Mouse (Mus musculus) bone marrow macrophage, adult 2 months (primary cell): ENCODE results near the gene Wdfy3. TPM values are rescaled to one million over a fixed set of nuclear protein-coding genes. Genes with fewer than 3 reads are reported as not detected.

Experiments used
- H3K27ac ChIP-seq: 2 replicates; pipeline ENCODE4 v1.5.1; 2012; ENCODE audit warnings: low read depth, low read length; ENCODE audit not compliant: insufficient read depth
- H3K4me1 ChIP-seq: 2 replicates; pipeline ENCODE4 v1.6.1; 2012; ENCODE audit warnings: low read length; ENCODE audit not compliant: control insufficient read depth, insufficient read depth
- H3K4me3 ChIP-seq: 2 replicates; pipeline ENCODE4 v1.5.1; 2012; ENCODE audit warnings: mild to moderate bottlenecking, low read length, moderate library complexity; ENCODE audit not compliant: insufficient read depth
- CTCF ChIP-seq: IDR thresholded peaks from 2 replicates; pipeline ENCODE4 v1.5.1; 2012; ENCODE audit warnings: low read depth, mild to moderate bottlenecking, low read length, moderate library complexity
- POLR2A ChIP-seq: IDR thresholded peaks from 2 replicates; pipeline ENCODE4 v1.6.1; 2012; ENCODE audit warnings: mild to moderate bottlenecking, low read depth, low read length, borderline replicate concordance
- polyA plus RNA-seq: library from polyadenylated mRNA; stranded (reverse); fragments of >200 nt; gene quantifications from 2 replicates; pipeline ENCODE4 v1.2.4, GENCODE M21; 2012; ENCODE audit not compliant: missing spikeins, insufficient read depth, insufficient read length

Gene Wdfy3
- polyA plus RNA-seq, 1 experiment: 43.0 TPM

GRCm38 (mm10) chr5:102084737-102085705, 15.3 kb upstream of the Wdfy3 start:
- TF ChIP-seq CTCF (no peak), POLR2A (no peak)
- Histone ChIP-seq H3K27ac (no peak overlapping the region), H3K4me1 (no peaks in the 10 kb centered on the region), H3K4me3 (no peak overlapping the region)

- peaks cover 9% of the 10 kb centered on the region for H3K4me1 ChIP-seq
- no peak overlapping the region for H3K27ac ChIP-seq
- H3K4me3 ChIP-seq: no peak overlapping the region
- TF ChIP-seq POLR2A (no peak), CTCF (no peak)
These were observed 4.4 kb upstream of the Wdfy3 start for GRCm38 (mm10) chr5:102074086-102074485.

GRCm38 (mm10) chr5:102072057-102072456, 2.3 kb upstream of the Wdfy3 start:
- Histone ChIP-seq H3K4me1 (peaks cover 19% of the 10 kb centered on the region), H3K4me3 (peak overlapping the region; percentile 40; the same call in 1 of the 2 replicates), H3K27ac (peak overlapping the region; percentile 100)
- TF ChIP-seq POLR2A: no peak
- no peak for TF ChIP-seq CTCF

GRCm38 (mm10) chr5:102071241-102071640, 1.5 kb upstream of the Wdfy3 start:
- Histone ChIP-seq H3K4me1 (peaks cover 27% of the 10 kb centered on the region), H3K27ac (peak overlapping the region; percentile 100), H3K4me3 (peak overlapping the region; percentile 70)
- TF ChIP-seq POLR2A (no peak), CTCF (no peak)

GRCm38 (mm10) chr5:102070788-102071187, 1.1 kb upstream of the Wdfy3 start:
- H3K4me3 ChIP-seq: peak overlapping the region; percentile 70
- H3K4me1 ChIP-seq: peaks cover 30% of the 10 kb centered on the region
- no peak for TF ChIP-seq CTCF
- no peak for TF ChIP-seq POLR2A
- peak overlapping the region; percentile 100 for H3K27ac ChIP-seq

- TF ChIP-seq POLR2A: no peak
- TF ChIP-seq CTCF: no peak
- H3K4me1 ChIP-seq: peaks cover 31% of the 10 kb centered on the region
- H3K27ac ChIP-seq: peak overlapping the region; percentile 100
- H3K4me3 ChIP-seq: peak overlapping the region; percentile 73
These were observed 670 bp upstream of the Wdfy3 start for GRCm38 (mm10) chr5:102070414-102070768.

GRCm38 (mm10) chr5:102069051-102069766, 512 bp downstream of the Wdfy3 start:
- Histone ChIP-seq H3K4me1 (peaks cover 39% of the 10 kb centered on the region), H3K27ac (peak overlapping the region; percentile 90), H3K4me3 (peak overlapping the region; percentile 94)
- TF ChIP-seq CTCF (no peak), POLR2A (no peak)

- Histone ChIP-seq H3K27ac (no peak overlapping the region), H3K4me3 (no peak overlapping the region), H3K4me1 (peaks cover 52% of the 10 kb centered on the region)
- TF ChIP-seq CTCF: no peak
- TF ChIP-seq POLR2A: no peak
These were observed 3.3 kb downstream of the Wdfy3 start for GRCm38 (mm10) chr5:102066458-102066857.

- no peak overlapping the region for H3K27ac ChIP-seq
- TF ChIP-seq POLR2A (no peak), CTCF (no peak)
These were observed 6.5 kb downstream of the Wdfy3 start for GRCm38 (mm10) chr5:102063013-102063752.

More at GRCm38 (mm10) chr5:102063013-102063752, 6.5 kb downstream of the Wdfy3 start:
- Histone ChIP-seq H3K4me3 (no peak overlapping the region), H3K4me1 (peaks cover 66% of the 10 kb centered on the region)
